Mouse (Mus musculus): ENCODE data around the gene Pax5. TPM values are rescaled to one million over a fixed set of nuclear protein-coding genes. Genes with fewer than 3 reads are reported as not detected.
A peak's percentile ranks its signal among the peaks of the same experiment; 100 is the strongest.

Pax5 gene
- total RNA-seq, 2 experiments from 2014 or later = not detected

DNA sequence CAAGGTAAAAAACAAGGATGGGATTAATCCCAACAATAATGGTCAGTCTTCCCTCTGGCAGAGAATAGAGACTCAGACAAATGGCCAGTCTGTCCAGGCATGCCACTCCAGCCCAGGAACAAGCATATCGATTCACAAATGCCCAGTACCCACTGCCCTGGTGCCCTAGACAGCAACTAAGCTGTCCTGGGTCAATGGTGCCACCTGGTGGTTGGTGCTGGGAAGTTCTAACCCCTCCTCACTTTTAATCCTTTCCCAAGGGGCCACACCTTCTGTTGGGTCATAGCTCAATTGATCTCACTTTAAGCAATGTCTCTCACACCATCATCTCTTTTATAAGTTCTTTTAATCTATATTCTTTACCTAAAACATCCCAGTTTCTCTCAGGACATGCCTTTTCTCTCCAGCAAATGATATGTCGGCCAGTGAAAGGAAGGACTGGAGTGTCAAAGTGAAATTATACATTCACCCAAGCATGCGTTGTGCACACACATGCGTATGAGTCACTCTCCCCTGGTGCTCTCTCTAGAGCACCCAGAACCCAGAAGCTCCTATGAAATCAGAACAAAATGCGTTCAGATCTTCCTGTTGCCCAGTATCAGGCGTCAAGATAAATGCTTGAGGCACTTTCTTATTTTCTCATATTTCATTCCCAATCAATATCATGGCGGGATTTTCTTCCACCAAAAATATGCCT, 40.7 kb downstream of the Pax5 start:
- intact Hi-C loops (cut with DNase I) = loop anchor here (5.0 kb wide), 1 partner anchor 102 kb away; no protein-coding TSS in a partner anchor
- no peak for DNase-seq

DNA sequence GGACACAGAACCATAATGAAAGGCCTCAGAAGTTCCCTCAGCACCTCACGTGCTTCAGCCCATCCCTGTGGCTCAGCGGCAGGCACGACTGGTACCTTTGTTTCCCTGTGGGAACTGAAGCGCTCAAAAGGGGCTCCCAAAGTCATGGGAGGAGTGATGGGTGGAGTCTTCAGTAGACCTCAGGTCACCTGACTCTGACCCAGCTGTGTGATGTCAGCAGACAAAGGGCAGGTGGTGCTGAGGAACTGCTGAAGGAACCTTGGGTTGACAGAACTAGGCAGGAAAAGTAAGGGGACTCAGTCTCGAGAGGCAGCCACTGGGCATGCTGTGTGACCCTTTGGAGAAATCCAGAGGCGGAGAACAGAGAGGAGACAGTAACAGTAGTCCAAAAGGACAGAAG, 41.7 kb downstream of the Pax5 start:
- intact Hi-C loops (cut with DNase I) = loop anchor here (5.0 kb wide), 1 partner anchor 101 kb away; no protein-coding TSS in a partner anchor
- no peak for DNase-seq

DNA sequence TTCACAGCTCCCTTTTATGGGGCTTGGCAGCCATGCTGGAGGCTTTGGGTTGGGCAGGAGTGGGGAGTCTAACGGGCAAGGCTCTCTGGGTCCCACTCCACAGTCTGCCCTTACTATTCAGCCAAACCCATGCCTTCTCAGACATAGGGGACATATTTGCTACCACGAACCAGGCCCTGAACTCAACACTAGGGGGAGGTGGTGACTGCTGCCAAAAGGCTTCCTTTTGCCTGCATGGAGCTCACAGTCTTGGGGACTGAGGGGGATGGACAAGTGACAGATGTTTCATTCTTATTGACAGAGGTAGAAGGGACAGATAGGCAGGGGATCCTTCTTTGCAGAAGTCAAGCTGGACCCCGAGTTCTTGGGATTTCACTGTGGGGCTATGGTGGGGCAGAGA, 42.1 kb downstream of the Pax5 start:
- DNase-seq = no peak
- intact Hi-C loops (cut with DNase I) = loop anchor here (5.0 kb wide), 1 partner anchor 101 kb away; no protein-coding TSS in a partner anchor

GRCm38 (mm10) chr4:44667369-44667768, 42.9 kb downstream of the Pax5 start:
- intact Hi-C loops (cut with DNase I) = loop anchor here (5.0 kb wide), 1 partner anchor 100 kb away; no protein-coding TSS in a partner anchor
- no peak for DNase-seq

GRCm38 (mm10) chr4:44664767-44665056, 45.6 kb downstream of the Pax5 start:
- intact Hi-C loops (cut with DNase I) = loop anchor here (5.0 kb wide), 1 partner anchor 97 kb away; no protein-coding TSS in a partner anchor

GRCm38 (mm10) chr4:44664004-44664766, 46.1 kb downstream of the Pax5 start:
- intact Hi-C loops (cut with DNase I) = no loop called here
- DNase-seq = no peak

More at GRCm38 (mm10) chr4:44664767-44665056, 45.6 kb downstream of the Pax5 start:
- no peak for DNase-seq

- DNase-seq = no peak
- intact Hi-C loops (cut with DNase I) = no loop called here
These were observed 46.8 kb downstream of the Pax5 start for GRCm38 (mm10) chr4:44663489-44663888.

DNA sequence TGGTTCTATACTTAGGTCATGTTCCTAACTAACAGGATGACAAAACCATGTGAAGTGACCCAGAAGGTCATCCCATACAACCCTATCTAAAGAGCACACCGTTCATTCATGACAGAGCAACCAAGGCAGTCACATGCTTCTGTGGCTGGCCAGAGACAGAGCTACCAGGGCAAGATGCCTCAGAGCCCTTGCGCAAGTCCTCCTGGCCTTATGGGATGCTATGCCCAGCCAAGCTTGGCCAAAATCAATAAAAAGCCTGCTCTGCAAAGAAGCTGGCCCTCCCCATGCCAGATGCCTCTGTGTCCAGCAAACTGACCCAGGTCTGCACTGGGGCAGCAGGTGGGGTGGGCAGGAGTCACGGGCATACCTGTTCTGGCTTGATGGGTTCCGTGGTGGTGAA, 65.1 kb downstream of the Pax5 start:
- intact Hi-C loops (cut with DNase I) = no loop called here
- DNase-seq = no peak

GRCm38 (mm10) chr4:44641831-44642587, 68.3 kb downstream of the Pax5 start:
- no peak for DNase-seq
- intact Hi-C loops (cut with DNase I) = no loop called here

DNA sequence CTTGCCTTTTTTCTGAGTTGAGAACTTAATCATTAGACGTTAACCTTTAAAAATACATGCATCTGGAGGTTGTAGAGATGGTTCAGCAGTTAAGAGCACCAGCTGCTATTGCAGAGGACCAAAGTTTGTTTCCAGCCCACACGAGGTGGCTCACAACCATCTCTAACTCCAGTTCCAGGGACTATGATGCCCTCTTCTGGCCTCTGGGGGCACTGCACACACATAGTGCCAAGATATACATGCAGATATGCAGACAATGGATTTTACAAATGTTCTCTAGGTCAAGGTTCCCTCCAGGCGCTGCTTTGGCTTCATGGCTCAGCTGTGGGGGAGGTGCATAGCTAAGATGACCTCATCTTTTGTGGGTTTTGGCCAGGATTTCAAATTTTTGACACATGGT, 74.7 kb downstream of the Pax5 start:
- intact Hi-C loops (cut with DNase I) = no loop called here
- DNase-seq = no peak

DNA sequence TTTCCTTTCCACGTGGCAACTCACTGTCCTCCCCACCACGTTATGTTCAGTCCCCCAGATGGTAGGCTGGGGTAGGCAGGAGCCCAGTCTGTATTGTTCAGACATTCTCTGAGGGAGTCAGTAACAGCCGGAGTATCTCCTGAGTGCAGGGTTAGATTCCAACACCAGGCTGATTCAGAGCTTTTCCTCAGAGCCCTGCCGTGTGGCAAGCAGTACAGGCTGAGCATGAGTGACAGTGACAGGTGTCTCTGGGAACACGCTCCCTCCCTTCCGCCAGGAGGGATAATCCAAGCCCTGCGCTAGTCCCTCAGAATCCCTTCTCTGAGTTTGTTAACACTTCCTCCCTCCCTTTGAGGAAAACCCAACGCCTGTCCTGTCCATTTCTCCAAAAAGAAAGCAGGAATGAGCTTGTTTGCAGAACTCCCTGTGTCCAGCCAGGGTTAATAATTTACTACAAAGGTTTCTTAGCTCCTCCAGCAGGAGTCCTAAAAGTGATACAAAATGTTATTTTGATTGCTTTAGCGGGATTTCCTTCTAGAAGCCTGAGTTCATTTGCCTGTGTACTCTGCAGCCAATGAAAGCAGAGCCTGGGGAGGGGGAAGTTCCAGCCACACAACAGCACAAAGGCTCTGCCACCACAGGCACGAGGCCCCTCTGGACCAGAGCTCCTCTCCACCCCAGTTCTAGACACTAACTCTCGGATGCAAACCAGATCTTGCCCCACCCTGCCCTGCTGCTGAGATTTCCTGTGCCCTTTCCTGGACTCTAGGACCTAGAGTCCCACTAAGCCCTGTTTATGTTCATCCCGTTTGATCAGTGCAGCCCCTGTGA, 76.4 kb downstream of the Pax5 start:
- intact Hi-C loops (cut with DNase I) = no loop called here
- DNase-seq = peak in 1 of 2 experiments; percentile 28

DNA sequence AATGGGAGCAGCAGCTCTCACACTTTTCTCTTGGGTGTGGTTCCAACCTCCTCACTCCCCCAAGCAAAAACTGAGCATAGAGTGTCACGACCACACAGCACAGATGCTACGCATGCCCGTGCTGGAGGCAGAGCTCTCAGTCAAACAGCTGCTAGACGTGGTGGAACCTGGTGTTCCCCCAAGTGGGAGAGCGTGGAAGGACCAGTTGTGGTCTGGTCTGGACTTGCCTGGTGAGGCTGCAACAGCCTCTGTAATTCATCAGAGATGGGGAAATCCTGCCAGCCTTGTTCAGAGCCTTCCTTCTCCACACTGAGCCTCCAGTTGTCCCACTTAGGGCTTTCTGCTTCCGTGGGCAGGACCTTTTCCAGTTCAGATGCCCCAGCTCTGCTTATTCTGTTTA, 80.2 kb downstream of the Pax5 start:
- intact Hi-C loops (cut with DNase I) = no loop called here
- no peak for DNase-seq

DNA sequence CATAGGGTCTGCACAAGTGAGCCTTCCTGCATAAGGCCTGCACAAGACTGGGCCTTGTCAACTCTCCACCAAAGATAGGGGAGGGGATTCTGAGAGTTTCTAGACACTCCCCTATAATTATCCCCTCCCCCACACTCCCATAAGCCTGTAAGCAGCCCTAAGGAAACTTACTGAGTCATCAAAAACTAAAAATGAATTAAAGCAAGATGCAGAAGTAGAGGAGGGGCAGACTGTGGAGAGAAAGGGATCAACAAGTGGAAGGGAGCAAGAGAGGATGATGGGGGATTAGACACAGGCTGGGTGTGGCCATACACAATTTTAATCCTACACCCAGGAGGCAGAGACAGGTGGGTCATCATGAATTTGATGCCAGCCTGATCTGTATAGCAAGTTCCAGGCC, 82.4 kb downstream of the Pax5 start:
- intact Hi-C loops (cut with DNase I) = no loop called here
- no peak for DNase-seq

- DNase-seq = no peak
- intact Hi-C loops (cut with DNase I) = no loop called here
These were observed 85.2 kb downstream of the Pax5 start for GRCm38 (mm10) chr4:44625108-44625424.

DNA sequence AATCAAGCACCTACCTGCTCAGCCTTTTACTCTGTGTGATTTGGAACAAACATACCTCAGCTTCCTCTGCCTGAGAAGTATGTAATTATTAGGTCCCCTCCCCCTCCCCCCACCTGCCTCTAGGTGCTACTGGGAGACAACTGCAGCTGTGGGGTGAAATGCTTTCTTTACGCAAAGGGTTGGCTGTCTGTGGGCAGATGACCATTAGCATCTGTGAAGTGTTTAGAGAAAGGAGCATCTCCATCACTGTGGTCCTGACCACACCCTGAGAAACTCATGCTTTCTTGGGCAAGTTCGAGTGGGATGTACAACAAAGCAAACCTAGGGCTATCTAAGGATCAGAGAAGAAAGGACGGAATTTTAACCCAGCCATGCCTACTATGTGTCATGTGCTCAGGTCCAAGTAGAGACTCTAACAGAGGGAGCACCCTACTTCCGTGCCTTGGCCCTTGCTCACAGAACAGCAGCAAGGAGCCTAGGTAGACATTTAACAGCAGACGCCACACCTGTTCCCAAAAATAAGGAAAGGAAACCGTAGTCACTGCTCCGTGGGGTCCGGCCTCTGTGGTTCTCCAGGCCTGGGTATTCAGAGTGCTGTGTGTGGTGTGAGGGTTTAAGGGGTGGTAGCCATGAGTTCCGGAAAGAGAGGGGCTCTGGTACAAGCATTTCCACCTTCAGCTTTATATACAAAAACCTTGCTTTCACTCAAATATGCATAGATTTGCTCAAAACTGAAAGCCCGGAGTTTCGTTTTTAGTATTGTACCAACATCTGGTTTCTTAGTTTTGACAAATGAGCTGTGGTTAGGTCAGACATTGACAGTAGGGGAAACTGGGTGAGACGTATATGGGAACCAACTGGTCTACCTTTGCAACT, 85.8 kb downstream of the Pax5 start:
- no peak for DNase-seq

GRCm38 (mm10) chr4:44623435-44623727, 86.9 kb downstream of the Pax5 start:
- DNase-seq = no peak
- intact Hi-C loops (cut with DNase I) = no loop called here

More for the DNA sequence above, 85.8 kb downstream of the Pax5 start:
- intact Hi-C loops (cut with DNase I) = no loop called here

DNA sequence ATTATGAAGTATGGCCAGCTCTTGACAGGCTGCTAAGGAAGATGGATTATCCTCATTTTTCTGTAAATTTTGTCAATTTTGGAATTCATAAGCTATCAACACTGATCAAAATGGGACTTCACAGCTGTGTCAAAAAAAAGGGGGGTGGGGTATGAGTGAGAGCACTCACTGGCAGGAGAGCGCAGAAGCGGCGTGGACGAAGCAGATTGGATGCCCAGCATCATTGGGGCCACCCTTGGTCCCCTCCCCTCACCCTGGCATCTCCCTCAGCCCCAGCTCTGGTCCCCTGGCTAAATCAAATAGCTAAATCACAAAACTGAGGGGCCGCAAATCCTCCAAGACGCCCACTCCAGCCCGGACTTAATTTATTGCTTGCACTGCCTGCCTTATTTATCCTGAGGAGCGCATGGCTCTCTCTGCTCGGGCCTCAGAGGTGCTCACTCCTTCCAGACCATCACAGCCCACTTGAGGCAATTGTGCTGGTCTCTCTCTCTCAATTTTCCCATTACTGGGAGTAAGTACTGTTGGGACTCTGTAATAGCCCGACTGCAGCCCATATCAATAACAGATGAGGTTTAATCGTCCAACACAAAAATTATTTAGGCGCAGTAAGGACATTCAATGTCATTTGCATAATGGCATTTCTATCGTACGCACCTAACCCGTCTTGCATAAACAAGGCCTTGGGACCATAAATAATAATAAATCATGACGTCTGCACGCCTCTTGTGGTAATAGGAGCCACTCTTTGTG, 87.4 kb downstream of the Pax5 start:
- no peak for DNase-seq
- intact Hi-C loops (cut with DNase I) = no loop called here

DNA sequence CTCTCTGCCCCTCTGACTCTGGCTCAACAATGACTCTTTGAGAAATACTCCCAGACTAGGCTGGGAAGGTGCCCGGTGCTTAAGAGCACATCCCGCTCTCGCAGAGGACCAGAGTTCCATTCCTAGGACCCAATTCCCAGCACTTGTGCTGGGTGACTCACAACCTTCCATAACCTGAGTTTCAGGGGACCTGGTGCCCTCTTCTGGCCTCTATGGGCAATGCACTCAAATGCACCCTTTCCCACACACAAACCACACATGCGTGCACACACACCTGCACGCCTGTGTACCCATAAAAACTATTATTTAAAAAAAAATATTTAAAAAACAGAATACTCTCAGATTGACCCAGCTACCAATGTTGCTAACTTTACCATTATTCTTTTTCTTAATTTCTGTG, 90.0 kb downstream of the Pax5 start:
- intact Hi-C loops (cut with DNase I) = no loop called here

DNA sequence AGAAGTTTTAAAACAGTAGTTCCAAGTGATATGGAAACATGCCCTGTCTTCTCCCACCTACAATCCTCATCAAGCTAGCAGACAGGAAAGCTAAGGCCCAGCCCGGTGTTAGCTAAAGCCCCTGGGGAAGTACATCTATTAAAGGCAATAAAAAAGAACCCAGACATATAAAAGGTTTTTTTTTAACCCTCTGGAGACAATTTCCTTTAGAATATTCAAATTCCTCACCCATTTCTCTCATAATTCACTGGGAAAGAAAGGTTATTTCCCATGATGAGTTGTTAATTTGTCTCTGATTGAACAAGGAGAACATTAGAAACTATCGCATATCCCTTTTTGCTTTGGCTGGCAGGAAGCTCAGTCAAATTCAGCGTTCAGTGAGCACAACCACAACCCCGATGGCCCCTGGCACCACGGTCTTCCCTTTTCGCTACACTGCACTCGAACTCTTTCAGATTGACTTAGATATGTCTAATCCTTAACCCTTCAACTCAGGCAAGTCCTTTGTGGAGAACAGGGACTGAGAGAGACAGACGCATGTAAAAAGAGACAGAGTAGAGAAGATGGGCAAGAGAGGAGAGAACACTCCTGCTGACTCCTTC, 96.1 kb downstream of the Pax5 start:
- intact Hi-C loops (cut with DNase I) = no loop called here
- no peak for DNase-seq

More for the DNA sequence above, 90.0 kb downstream of the Pax5 start:
- no peak for DNase-seq

Measured in gastrocnemius, postnatal 36 days (tissue).